Mouse (Mus musculus): Measurements from ENCODE around the gene Gm17545.
A peak's percentile ranks its signal among the peaks of the same experiment; 100 is the strongest.

The Gm17545 gene

DNA sequence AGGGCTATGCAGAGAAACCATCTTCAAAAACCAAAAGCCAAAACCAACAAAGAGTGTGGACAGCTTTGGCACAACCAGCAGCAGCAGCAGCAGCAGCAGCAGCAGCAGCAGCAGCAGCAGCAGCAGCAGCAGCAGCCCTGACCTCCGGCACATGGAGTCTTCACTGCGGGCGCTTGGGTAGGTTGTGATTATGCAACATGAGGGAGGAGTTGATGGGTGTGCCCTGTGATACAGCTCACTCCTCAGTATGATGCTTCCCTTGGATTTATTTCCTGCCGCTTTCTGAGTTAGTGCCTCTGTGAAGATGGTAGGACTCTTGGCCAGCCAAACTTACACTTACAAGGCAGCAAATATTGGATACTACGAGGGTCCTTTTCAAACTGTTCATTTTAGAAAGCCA is 6.9 kb upstream of the Gm17545 start:
- DNase-seq: no peak

DNA sequence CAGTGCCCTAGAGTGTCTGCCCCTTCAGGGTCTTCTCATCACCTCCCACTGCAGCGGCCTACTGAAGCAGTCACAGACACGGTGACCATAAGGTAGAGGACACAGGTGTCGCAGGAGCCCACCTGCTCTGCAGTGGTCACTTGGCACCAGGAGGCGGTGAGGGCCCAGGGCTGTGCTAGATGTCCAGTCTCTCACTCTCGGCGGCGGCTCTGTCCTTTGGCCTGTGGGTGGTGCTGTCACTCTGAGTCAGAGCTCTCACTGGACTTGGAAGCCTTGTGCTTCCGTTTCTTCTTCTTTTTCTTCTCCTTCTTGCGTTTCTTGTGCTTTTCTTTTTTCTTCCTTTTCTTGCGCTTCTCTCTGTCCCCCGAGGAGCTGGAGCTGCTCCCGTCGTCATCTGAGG is 5.7 kb upstream of the Gm17545 start:
- DNase-seq: no peak

DNA sequence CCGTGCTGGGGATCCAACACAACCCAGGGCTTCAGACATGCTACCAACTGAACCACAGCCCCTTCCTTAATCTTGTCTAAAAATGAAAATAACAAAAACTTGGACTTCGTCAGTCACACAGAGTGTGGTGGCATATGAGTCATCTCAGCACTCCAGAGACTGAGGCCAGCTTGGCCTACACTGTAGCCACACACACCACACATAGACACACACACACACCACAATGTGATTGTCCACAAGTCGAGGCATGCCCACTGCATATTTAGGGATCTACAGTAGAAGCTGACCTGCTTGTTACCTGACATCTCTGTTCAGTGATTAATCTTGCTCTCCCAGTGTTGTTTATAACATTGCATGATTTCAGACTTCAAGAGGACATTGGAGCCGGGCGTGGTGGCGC is 4.9 kb upstream of the Gm17545 start:
- no peak for DNase-seq

- DNase-seq: no peak
These were observed 1.4 kb upstream of the Gm17545 start for GRCm38 (mm10) chr9:22452697-22453096.

- no peak for DNase-seq
These were observed 577 bp upstream of the Gm17545 start for GRCm38 (mm10) chr9:22453501-22453924.

DNA sequence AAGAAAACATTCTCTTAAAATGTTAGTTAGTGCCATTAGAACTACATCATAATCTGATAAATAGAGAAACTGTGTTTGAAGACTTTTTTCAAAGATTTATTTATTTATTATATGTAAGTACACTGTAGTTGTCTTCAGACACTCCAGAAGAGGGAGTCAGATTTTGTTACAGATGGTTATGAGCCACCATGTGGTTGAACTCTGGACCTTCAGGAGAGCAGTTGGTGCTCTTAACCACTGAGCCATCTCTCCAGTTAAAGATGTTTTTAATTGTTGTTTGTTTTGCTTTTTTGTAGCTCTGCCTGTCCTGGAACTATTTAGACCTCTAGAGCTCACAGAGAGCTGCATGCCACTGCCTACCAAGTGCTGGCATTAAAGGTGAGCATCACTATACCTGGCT is 951 bp downstream of the Gm17545 start:
- no peak for DNase-seq

- no peak for DNase-seq
These were observed 3.2 kb downstream of the Gm17545 start for GRCm38 (mm10) chr9:22457142-22457835.

GRCm38 (mm10) chr9:22461946-22462345 is 7.9 kb downstream of the Gm17545 start:
- DNase-seq: no peak

DNA sequence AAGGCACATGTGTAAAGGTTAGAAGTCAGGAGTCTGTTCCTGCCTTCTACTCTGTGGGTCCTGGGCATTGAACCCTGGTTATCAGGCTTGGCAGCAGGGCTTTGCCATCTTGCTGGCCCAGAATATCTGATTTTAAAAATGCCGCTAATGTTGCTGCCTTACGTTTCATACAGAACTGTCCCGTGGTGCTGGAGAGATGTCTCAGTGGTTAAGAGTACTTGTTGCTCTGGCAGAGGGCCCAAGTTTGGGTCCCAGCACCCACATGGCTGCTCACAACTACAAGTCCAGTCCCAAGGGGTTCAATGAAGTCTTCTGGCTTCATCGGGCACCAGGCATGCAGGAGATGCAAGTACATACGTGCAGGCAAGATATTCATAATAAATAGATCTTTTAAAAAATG is 12.1 kb downstream of the Gm17545 start:
- DNase-seq: no peak

DNA sequence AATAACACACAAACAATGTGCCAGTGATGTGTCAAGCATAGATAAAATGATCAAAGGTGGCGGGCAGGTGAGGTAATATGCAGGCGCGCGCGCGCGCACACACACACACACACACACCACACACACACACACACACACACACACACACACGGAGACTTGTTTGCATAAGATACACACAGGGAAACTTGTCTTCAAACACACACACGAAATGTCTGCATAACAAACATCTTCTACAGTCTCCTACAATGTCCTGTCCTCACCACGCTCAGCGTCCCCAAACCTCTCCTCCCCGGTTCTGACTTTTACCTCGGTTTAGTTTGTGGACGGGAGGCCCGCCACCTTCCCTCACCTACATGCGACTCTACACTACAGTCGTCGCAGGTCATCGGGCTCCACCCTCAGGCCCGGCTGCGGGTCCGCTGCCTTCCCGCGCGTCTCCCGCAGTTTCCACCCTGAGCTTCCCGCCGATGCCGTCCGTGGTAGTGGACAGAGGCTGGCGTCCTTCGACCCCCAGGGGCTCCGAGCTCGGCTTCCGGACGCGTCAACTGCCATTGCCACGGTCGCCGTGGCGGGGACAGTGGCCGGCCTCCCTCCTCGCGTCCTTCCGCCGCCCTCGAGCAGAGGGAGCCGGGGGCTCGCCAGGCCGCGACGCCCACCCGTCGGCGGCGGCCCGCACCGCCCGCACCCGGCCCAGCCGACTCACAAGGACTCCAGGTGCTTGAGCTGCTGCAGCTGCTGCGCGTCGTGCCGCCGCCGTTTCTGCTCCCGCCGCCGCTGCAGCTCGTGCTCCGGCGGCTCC is 13.5 kb downstream of the Gm17545 start:
- DNase-seq: peak; percentile 50

GRCm38 (mm10) chr9:22468170-22468898 is 14.2 kb downstream of the Gm17545 start:
- DNase-seq: no peak

DNA sequence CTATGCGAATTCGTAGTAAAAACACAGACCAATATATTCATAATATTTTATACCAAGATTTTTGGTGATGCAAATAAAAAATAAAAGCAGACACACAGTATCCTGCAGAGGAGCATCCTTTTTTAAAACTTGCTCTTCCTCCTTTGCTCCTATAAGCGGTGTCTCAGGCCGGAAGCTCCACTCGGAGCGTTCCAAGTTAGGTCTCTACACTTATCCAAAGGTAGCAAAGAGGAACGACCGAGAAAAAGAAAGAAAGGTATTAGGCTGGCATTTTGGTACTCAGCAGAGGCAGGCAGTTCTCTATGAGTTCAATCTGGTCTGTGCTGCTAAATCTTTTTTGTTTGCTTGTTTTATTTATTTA is 14.8 kb downstream of the Gm17545 start:
- no peak for DNase-seq

DNA sequence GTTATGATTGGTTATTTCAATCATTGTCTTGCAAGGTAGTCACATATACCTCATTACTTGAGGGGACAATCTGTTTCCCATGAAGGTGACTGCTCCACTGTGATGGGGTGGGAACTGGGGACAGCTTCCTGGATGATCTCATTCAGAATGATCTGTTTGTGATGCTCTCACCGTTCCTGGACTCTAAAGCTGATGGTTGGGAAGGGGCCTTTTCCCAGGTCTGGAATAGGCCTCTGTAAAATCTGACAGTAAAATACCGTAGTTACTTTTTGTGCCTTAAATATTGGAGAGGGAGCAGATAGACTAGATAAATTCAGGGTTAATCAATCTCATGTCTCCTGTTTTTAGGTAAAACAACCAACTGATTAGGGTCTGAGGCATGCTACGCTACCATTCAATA is 15.6 kb downstream of the Gm17545 start, which contains the start of gene Rp9:
TSS of gene Rp9 (minus strand) at position 101 of the 400 bp plus-strand sequence.
- no peak for DNase-seq

GRCm38 (mm10) chr9:22475424-22475868 is 21.4 kb downstream of the Gm17545 start, which contains the start of gene Bbs9:
Bbs9 (plus strand) TSS chr9:22475715.
- peak; percentile 93 for DNase-seq

GRCm38 (mm10) chr9:22476265-22476664 is 22.2 kb downstream of the Gm17545 start:
- DNase-seq: no peak

- DNase-seq: no peak
These were observed 24.9 kb downstream of the Gm17545 start for GRCm38 (mm10) chr9:22478946-22479345.

DNA sequence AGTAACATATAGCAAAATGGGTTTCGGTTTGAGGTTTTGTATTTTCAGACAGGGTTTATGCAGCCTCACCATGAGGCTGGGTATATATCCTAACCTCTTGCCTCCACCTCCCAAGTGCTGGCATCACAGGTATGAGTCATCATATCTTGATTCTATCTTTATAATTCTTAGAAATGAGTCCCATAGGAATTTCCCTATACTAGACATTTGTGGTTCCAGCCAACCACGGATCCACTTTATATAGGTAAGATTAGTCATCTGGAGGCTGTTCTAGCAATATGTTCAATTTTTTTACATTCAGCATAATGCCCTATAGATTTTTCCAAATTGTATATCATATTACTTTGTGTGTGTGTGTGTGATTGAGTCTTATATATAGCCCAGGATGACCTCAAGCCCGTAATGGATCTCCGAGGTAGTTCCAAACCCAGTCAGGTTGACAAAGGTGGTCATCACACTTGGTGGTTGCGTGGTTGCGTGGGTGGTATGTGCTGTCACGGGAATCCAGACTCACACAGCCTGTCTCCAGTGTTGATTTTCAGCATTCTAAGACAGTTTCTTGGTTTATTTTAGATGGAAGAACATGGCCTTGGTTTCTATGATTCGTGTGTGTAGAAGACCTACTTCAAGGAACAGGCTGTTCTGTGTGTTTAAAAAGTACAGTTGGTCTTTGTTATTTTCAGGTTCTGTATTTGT is 29.9 kb downstream of the Gm17545 start:
- DNase-seq: no peak

- no peak for DNase-seq
These were observed 30.6 kb downstream of the Gm17545 start for GRCm38 (mm10) chr9:22484562-22485308.

DNA sequence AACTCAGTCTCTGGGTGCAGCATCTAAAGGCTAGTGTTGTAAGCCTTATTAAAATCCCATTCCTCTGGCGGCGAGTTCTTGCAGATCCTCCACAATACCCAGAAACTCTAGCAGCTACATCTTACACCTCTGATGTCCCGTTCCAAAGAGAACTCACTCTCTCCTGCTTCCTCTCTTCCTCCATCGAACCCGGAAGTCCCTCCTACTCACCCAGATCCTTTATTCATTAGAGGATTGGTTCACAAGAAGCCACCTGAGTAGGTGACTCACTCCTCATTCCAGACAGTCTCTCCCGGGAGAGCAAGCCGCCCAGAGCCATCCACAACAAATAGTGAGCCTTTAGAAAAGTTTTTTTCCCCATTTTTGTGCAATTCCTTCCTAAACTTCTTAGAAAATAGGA is 32.1 kb downstream of the Gm17545 start:
- DNase-seq: no peak

GRCm38 (mm10) chr9:22488963-22489362 is 34.9 kb downstream of the Gm17545 start:
- no peak for DNase-seq

DNA sequence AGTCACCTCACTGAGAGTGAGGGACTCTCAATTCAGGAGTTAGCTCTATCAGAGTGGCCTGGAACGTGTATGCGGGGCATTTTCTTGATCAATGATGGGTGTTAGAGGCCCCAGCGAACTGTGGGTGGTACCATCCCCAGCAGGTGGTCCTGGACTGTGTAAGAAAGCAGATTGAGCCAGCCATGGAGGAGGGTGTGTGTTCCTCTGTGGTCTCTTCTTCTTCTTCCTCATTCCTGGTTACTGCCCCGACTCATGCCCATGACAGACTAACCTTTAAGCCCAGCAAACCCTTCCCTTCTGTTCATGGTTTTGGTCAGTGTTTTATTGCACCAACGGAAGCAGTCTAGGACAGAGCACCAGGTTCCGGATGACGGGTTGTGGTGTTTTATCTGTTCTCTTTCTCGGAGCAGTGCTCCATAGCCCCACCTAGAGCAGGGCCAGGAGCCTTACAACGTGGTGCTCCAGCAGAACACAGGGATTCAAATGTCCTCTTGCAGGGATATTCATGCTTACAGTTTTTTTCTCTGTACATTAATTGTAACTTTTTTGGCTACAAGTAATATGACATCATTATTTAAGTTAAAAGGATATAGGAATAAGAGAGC is 40.2 kb downstream of the Gm17545 start:
- no peak for DNase-seq

DNA sequence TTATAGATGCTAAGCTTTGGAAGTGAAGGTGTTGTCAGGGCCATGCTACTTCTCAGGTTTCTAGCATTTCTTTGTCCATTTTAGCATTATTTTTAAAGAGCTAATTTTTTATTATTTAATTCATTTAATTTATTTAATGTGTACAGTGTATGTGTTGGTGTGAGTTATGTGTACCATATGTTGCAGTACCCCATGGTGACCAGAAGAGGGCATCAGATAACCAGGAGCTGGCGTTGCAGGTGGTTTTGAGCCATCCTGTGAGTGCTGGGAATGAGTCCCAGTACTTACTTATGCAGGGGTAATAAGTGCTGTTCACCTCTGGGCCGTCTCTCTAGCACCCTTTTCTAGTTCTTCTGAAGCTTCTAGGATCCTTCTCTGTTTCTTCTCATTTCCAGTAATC is 41.0 kb downstream of the Gm17545 start:
- DNase-seq: no peak

All from right cerebral cortex, postnatal 14 days (tissue).